In the genomic region with DNA sequence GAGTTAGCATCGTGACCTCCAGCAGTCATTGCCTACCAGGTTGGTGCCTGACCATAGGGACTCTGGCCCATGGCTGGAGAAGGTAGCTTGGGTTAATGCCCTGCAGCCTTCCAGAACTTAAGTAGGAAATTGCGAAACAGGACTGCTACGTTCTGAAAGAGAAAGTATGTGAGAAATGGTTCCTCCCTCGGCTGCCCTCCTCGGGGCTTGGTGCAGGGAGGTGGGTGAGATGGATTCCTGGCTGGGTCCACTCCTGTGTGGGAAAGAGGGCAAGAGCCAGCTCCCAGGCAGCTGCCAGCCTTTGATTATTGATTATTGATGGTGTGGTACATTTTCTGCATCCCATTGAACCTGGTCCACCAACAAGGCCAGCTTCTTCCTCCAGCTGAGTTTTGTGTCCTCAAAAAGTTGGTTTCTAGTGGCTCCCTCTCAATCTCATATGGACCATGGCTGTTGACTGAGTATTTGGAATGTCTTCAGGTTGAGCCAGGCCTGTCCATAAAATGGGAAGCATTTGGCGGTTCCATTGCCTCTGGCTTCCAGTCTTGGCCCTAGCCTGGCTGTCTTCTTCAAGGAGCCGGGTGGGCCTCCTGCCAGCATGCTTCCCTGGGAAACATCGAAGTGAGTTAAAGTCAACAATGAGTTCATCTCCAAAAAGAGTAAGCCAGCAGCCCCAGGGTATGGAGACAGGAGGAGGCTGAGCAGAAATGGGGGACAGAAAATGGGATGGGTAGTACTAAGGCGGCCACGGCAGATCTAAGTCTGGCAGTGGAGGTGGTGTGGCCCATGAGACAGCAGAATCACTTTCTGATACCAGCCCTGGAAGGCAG, we compare ENCODE assay signal across 8 mouse cellular contexts. TPM values are rescaled to one million over a fixed set of nuclear protein-coding genes. Genes with fewer than 3 reads are reported as not detected.
DNase-seq lines count a peak whose midpoint lies in the region; ATAC-seq and TF ChIP-seq lines count a peak whose summit lies in the region.

Gnl2 (plus strand) TSS at position 780 of the 830 bp plus-strand sequence.

- H3K27me3 ChIP-seq in cerebellum, adult 2 months (ENCODE audit: control insufficient read depth, insufficient read depth, low read length): no peaks in the 10 kb centered on the region
- H3K27me3 ChIP-seq in hindbrain, embryonic 11.5 days (ENCODE audit: control insufficient read depth, insufficient read depth, low read length): no peaks in the 10 kb centered on the region
- H3K27me3 ChIP-seq in liver, embryonic 13.5 days: peaks cover 31% of the 10 kb centered on the region
- H3K27me3 ChIP-seq in myocyte (ENCODE audit: control insufficient read depth, insufficient read depth, insufficient read length): peaks cover 83% of the 10 kb centered on the region

- no peaks in the 10 kb centered on the region for H3K79me2 ChIP-seq in myocyte (ENCODE audit: control insufficient read depth, insufficient read depth)

- no peak within 1 kb of the TSS for H3K9ac ChIP-seq in hindbrain, embryonic 11.5 days (ENCODE audit: low read depth, low read length)
- no peak within 1 kb of the TSS for H3K9ac ChIP-seq in liver, embryonic 13.5 days

- DNase-seq in cerebellum, adult 2 months: no peak
- DNase-seq in cerebellum, postnatal 4 days (ENCODE audit: low spot score in 2 of 2): no peak
- DNase-seq in adrenal gland, adult 8-10 months: no peak
- peak; percentile 4 for DNase-seq in gastrocnemius, adult 18-20 months (ENCODE audit: low spot score)
- no peak for DNase-seq in hindbrain, embryonic 11.5 days (ENCODE audit: low spot score)
- DNase-seq in liver, embryonic 13.5 days: no peak
- no peak for DNase-seq in cerebellum, postnatal 36 days

- H3K4me2 ChIP-seq in hindbrain, embryonic 11.5 days (replicated peaks; ENCODE audit: low read depth, low read length): no peak within 1 kb of the TSS
- no peak within 1 kb of the TSS for H3K4me2 ChIP-seq in liver, embryonic 13.5 days
- no peak within 1 kb of the TSS for H3K4me2 ChIP-seq in myocyte (ENCODE audit: low read depth)

- no peak within 1 kb of the TSS for H3ac ChIP-seq in myocyte (ENCODE audit: control insufficient read depth, insufficient read length)

- TF ChIP-seq CTCF in cerebellum, adult 2 months (IDR thresholded peaks at IDR 0.05; ENCODE audit: borderline replicate concordance, insufficient read depth, low read depth, low read length): no peak

- no peaks in the 10 kb centered on the region for H3K9me3 ChIP-seq in hindbrain, embryonic 11.5 days (ENCODE audit: control insufficient read depth, low read length)
- H3K9me3 ChIP-seq in liver, embryonic 13.5 days (replicated peaks): no peaks in the 10 kb centered on the region

- no peak for ATAC-seq in hindbrain, embryonic 11.5 days (ENCODE audit: low FRiP score)
- no peak for ATAC-seq in liver, embryonic 13.5 days (ENCODE audit: low read depth)

- no peak for TF ChIP-seq POLR2A in cerebellum, adult 2 months (IDR thresholded peaks at IDR 0.05; ENCODE audit: borderline replicate concordance, insufficient read depth, low read length)
- no peak for TF ChIP-seq POLR2A in myocyte (IDR thresholded peaks at IDR 0.05; ENCODE audit: insufficient read length, low read depth)

- H3K4me3 ChIP-seq in cerebellum, adult 2 months (replicated peaks; ENCODE audit: insufficient read depth, low read depth, low read length): no peak within 1 kb of the TSS
- H3K4me3 ChIP-seq in hindbrain, embryonic 11.5 days (ENCODE audit: low read depth, low read length): no peak within 1 kb of the TSS
- H3K4me3 ChIP-seq in liver, embryonic 13.5 days (replicated peaks): no peak within 1 kb of the TSS
- no peak within 1 kb of the TSS for H3K4me3 ChIP-seq in myocyte

- no peaks in the 10 kb centered on the region for H3K4me1 ChIP-seq in cerebellum, adult 2 months (ENCODE audit: control insufficient read depth, insufficient read depth, low read length)
- H3K4me1 ChIP-seq in hindbrain, embryonic 11.5 days (replicated peaks; ENCODE audit: control insufficient read depth, insufficient read depth, low read length): no peaks in the 10 kb centered on the region
- H3K4me1 ChIP-seq in liver, embryonic 13.5 days (replicated peaks): no peaks in the 10 kb centered on the region

- no peak within 1 kb of the TSS for H3K27ac ChIP-seq in cerebellum, adult 2 months (ENCODE audit: insufficient read depth, low read length)
- no peak within 1 kb of the TSS for H3K27ac ChIP-seq in hindbrain, embryonic 11.5 days (ENCODE audit: low read depth, low read length)
- no peak within 1 kb of the TSS for H3K27ac ChIP-seq in liver, embryonic 13.5 days

- no peaks in the 10 kb centered on the region for H3K36me3 ChIP-seq in hindbrain, embryonic 11.5 days (ENCODE audit: control insufficient read depth, insufficient read depth, low read length)
- no peaks in the 10 kb centered on the region for H3K36me3 ChIP-seq in liver, embryonic 13.5 days
- H3K36me3 ChIP-seq in myocyte (ENCODE audit: control insufficient read depth, insufficient read depth): no peaks in the 10 kb centered on the region

- 62% methylated on average over 10 of the region's 10 CpGs for whole genome bisulfite sequencing in cerebellum, adult 2 months
- WGBS in hindbrain, embryonic 11.5 days: 89% methylated on average over 10 of the region's 10 CpGs
- WGBS in liver, embryonic 13.5 days (ENCODE audit: insufficient replicate concordance): 51% methylated on average over 10 of the region's 10 CpGs

TF ChIP-seq in myocyte, 11 proteins besides CTCF, POLR2A, EP300 and RAD21:
- no peak for TF ChIP-seq MAX (IDR thresholded peaks at IDR 0.05; ENCODE audit: low read depth)

RNA-seq across cellular contexts. Expression of gene Gnl2, which starts in this region (rescaled TPM):
- polyA plus RNA-seq in cerebellum, adult 2 months (2012; rRNA removed): 84.6 and 85.4 TPM in 2 replicates
- 10 to 100 TPM; 40.2 to 71.5 (median 55.5) TPM for total RNA-seq in adrenal gland, adult 8-10 months (2022)
- 10 to 100 TPM; 30.8 to 31.1 TPM for total RNA-seq in gastrocnemius, adult 18-20 months (2021)
- 91.2 and 103 TPM in 2 replicates for polyA plus RNA-seq in hindbrain, embryonic 11.5 days (2014; fragmentation: Nextera tagmentation; extraction: Ambion mirVana)
- 48.8 and 57.2 TPM in 2 replicates for polyA plus RNA-seq in liver, embryonic 13.5 days (2015; fragmentation: Nextera tagmentation; extraction: Ambion mirVana)
- polyA plus RNA-seq in myocyte (2012; fragmentation: generic; extraction: Trizol): 27.0 TPM
